Mouse (Mus musculus): ENCODE data around the gene Capn15. TPM values are rescaled to one million over a fixed set of nuclear protein-coding genes. Genes with fewer than 3 reads are reported as not detected.
A peak's percentile ranks its signal among the peaks of the same experiment; 100 is the strongest.

Gene Capn15
- polyA plus RNA-seq, 1 experiment from 2014 or later = 23.7 TPM

- ATAC-seq (no peak), DNase-seq (ENCODE audit: low read depth, low spot score) (no peak)
- no peak for TF ChIP-seq CTCF (IDR thresholded peaks at IDR 0.05)
- ChIA-PET CTCF (no interaction called here), POLR2A (no interaction called here)
- in situ Hi-C loops (cut with MboI; ENCODE audit: low pct_unique_long_range_greater_than_20kb) = no loop called here
- H3K27me3 ChIP-seq = peaks cover 10% of the 10 kb centered on the region
These were observed 38.7 kb downstream of the Capn15 start for GRCm38 (mm10) chr17:25946891-25947290.

GRCm38 (mm10) chr17:25946349-25946748 is 39.2 kb downstream of the Capn15 start:
- POLR2A ChIA-PET = interaction anchor here (1.1 to 1.5 kb wide), 2 partner anchors 17 to 27 kb away, joined by 3 to 4 read pairs; partner anchors contain the start of gene Rab40c
- in situ Hi-C loops (cut with MboI; ENCODE audit: low pct_unique_long_range_greater_than_20kb) = no loop called here
- no peak for ATAC-seq
- TF ChIP-seq CTCF (IDR thresholded peaks at IDR 0.05) = no peak
- CTCF ChIA-PET = no interaction called here
- peaks cover 4% of the 10 kb centered on the region for H3K27me3 ChIP-seq
- DNase-seq (ENCODE audit: low read depth, low spot score) = no peak

- POLR2A ChIA-PET = interaction anchor here (1.1 to 1.5 kb wide), 2 partner anchors 17 to 26 kb away, joined by 3 to 4 read pairs; partner anchors contain the start of gene Rab40c
- DNase-seq (ENCODE audit: low read depth, low spot score) = no peak
- no peaks in the 10 kb centered on the region for H3K27me3 ChIP-seq
- peak; percentile 61 for ATAC-seq
- CTCF ChIA-PET = interaction anchor here (1.3 kb wide), 1 partner anchor 61 kb away, joined by 3 read pairs; no protein-coding TSS in a partner anchor
- in situ Hi-C loops (cut with MboI; ENCODE audit: low pct_unique_long_range_greater_than_20kb) = no loop called here
- no peak for TF ChIP-seq CTCF (IDR thresholded peaks at IDR 0.05)
These were observed 40.0 kb downstream of the Capn15 start for GRCm38 (mm10) chr17:25945517-25946155.

- ChIA-PET CTCF (interaction anchor here (0.6 to 1.3 kb wide), 3 partner anchors 8 to 60 kb away, joined by 3 to 4 read pairs (median 3); no protein-coding TSS in a partner anchor), POLR2A (interaction anchor here (1.5 kb wide), 1 partner anchor 16 kb away, joined by 3 read pairs; no protein-coding TSS in a partner anchor)
- in situ Hi-C loops (cut with MboI; ENCODE audit: low pct_unique_long_range_greater_than_20kb) = no loop called here
- ATAC-seq (no peak), DNase-seq (ENCODE audit: low read depth, low spot score) (no peak)
- TF ChIP-seq CTCF (IDR thresholded peaks at IDR 0.05) = no peak
- H3K27me3 ChIP-seq = no peaks in the 10 kb centered on the region
These were observed 41.0 kb downstream of the Capn15 start, which contains the start of the genes Pigq and Nhlrc4 for GRCm38 (mm10) chr17:25944366-25945163. Gene Pigq (minus strand): TSS chr17:25944936. Gene Nhlrc4 (minus strand): TSS chr17:25944961.

GRCm38 (mm10) chr17:25943769-25944168 is 41.8 kb downstream of the Capn15 start:
- ATAC-seq (no peak), DNase-seq (ENCODE audit: low read depth, low spot score) (no peak)
- TF ChIP-seq CTCF (IDR thresholded peaks at IDR 0.05) = no peak
- CTCF ChIA-PET = interaction anchor here (1.1 to 1.2 kb wide), 3 partner anchors 17 to 49 kb away, joined by 3 to 4 read pairs (median 3); no protein-coding TSS in a partner anchor
- POLR2A ChIA-PET = no interaction called here
- no peaks in the 10 kb centered on the region for H3K27me3 ChIP-seq
- in situ Hi-C loops (cut with MboI; ENCODE audit: low pct_unique_long_range_greater_than_20kb) = no loop called here

GRCm38 (mm10) chr17:25943221-25943620 is 42.4 kb downstream of the Capn15 start:
- in situ Hi-C loops (cut with MboI; ENCODE audit: low pct_unique_long_range_greater_than_20kb) = no loop called here
- ChIA-PET CTCF (interaction anchor here (1.1 to 1.2 kb wide), 2 partner anchors 17 to 19 kb away, joined by 3 read pairs; no protein-coding TSS in a partner anchor), POLR2A (interaction anchor here (1.0 kb wide), 1 partner anchor 12 kb away, joined by 3 read pairs; no protein-coding TSS in a partner anchor)
- ATAC-seq (no peak), DNase-seq (ENCODE audit: low read depth, low spot score) (no peak)
- no peak for TF ChIP-seq CTCF (IDR thresholded peaks at IDR 0.05)
- H3K27me3 ChIP-seq = no peaks in the 10 kb centered on the region

- ATAC-seq (no peak), DNase-seq (ENCODE audit: low read depth, low spot score) (no peak)
- in situ Hi-C loops (cut with MboI; ENCODE audit: low pct_unique_long_range_greater_than_20kb) = no loop called here
- no peak for TF ChIP-seq CTCF (IDR thresholded peaks at IDR 0.05)
- H3K27me3 ChIP-seq = no peaks in the 10 kb centered on the region
- CTCF ChIA-PET = interaction anchor here (1.1 to 1.2 kb wide), 4 partner anchors 18 to 49 kb away, joined by 3 read pairs; no protein-coding TSS in a partner anchor
- POLR2A ChIA-PET = interaction anchor here (0.7 to 1.6 kb wide), 3 partner anchors 13 to 29 kb away, joined by 3 to 5 read pairs (median 3); no protein-coding TSS in a partner anchor
These were observed 42.9 kb downstream of the Capn15 start for GRCm38 (mm10) chr17:25942597-25943151.

GRCm38 (mm10) chr17:25941511-25942241 is 43.9 kb downstream of the Capn15 start:
- DNase-seq (ENCODE audit: low read depth, low spot score) (no peak), ATAC-seq (peak; percentile 10)
- H3K27me3 ChIP-seq = no peaks in the 10 kb centered on the region
- no peak for TF ChIP-seq CTCF (IDR thresholded peaks at IDR 0.05)
- POLR2A ChIA-PET = interaction anchor here (0.7 to 1.6 kb wide), 3 partner anchors 21 to 44 kb away, joined by 3 to 5 read pairs (median 3); partner anchors contain the start of gene Capn15
- CTCF ChIA-PET = interaction anchor here (1.1 to 1.2 kb wide), 2 partner anchors 21 to 48 kb away, joined by 3 read pairs; no protein-coding TSS in a partner anchor
- in situ Hi-C loops (cut with MboI; ENCODE audit: low pct_unique_long_range_greater_than_20kb) = no loop called here

GRCm38 (mm10) chr17:25934526-25934925 is 51.1 kb downstream of the Capn15 start:
- no peak for TF ChIP-seq CTCF (IDR thresholded peaks at IDR 0.05)
- DNase-seq (ENCODE audit: low read depth, low spot score) (no peak), ATAC-seq (no peak)
- no peaks in the 10 kb centered on the region for H3K27me3 ChIP-seq
- ChIA-PET CTCF (interaction anchor here (1.3 kb wide), 1 partner anchor 12 kb away, joined by 3 read pairs; no protein-coding TSS in a partner anchor), POLR2A (no interaction called here)
- in situ Hi-C loops (cut with MboI; ENCODE audit: low pct_unique_long_range_greater_than_20kb) = no loop called here

Data from Patski (cell line).